Mouse (Mus musculus) neural tube, embryonic 12.5 days (tissue): Measurements from ENCODE around the gene Slx4ip. TPM values are rescaled to one million over a fixed set of nuclear protein-coding genes. Genes with fewer than 3 reads are reported as not detected.

Experiments
- ATAC-seq: fragments of 200-750 bp; cut with Nextera tagmentation; 2 replicates; pipeline ENCODE4 v1.8.0; 2017; ENCODE audit warnings: low read depth, mild to moderate bottlenecking, moderate TSS enrichment, moderate library complexity; ENCODE audit not compliant: low FRiP score
- H3K27ac ChIP-seq: fragments of 300-500 bp; sonication (generic); 2 replicates; pipeline ENCODE4 v1.5.1; 2016
- H3K27me3 ChIP-seq: fragments of 300-500 bp; sonication (generic); replicated peaks from 2 replicates; pipeline ENCODE4 v1.6.1; 2016; ENCODE audit warnings: mild to moderate bottlenecking
- H3K36me3 ChIP-seq: fragments of 300-500 bp; sonication (generic); 2 replicates; pipeline ENCODE4 v1.6.1; 2016; ENCODE audit warnings: mild to moderate bottlenecking
- H3K4me1 ChIP-seq: fragments of 300-500 bp; sonication (generic); 2 replicates; pipeline ENCODE4 v1.6.1; 2016
- H3K4me2 ChIP-seq: fragments of 300-500 bp; sonication (generic); replicated peaks from 2 replicates; pipeline ENCODE4 v1.6.1; 2016; ENCODE audit warnings: mild to moderate bottlenecking
- H3K4me3 ChIP-seq: fragments of 300-500 bp; sonication (generic); 2 replicates; pipeline ENCODE4 v1.5.1; 2016
- H3K9ac ChIP-seq: fragments of 300-500 bp; sonication (generic); 2 replicates; pipeline ENCODE4 v1.6.1; 2016; ENCODE audit warnings: mild to moderate bottlenecking
- H3K9me3 ChIP-seq: fragments of 300-500 bp; sonication (generic); 2 replicates; pipeline ENCODE4 v1.6.1; 2016; ENCODE audit warnings: mild to moderate bottlenecking
- WGBS: fragments of 180-500 bp; shearing (Covaris S2); methylation state at CpG from one replicate; pipeline ENCODE4 v1.1.7; 2016; 5-methylcytosine and 5-hydroxymethylcytosine counted together
- polyA plus RNA-seq: library from polyadenylated mRNA; unstranded; fragments of >200 nt; fragmentation: Nextera tagmentation; extraction: Ambion mirVana; gene quantifications from 2 replicates; pipeline ENCODE4 v1.2.1, GENCODE M21; 2016

Gene Slx4ip
- polyA plus RNA-seq, 1 experiment from 2014 or later: 10.7 TPM

DNA sequence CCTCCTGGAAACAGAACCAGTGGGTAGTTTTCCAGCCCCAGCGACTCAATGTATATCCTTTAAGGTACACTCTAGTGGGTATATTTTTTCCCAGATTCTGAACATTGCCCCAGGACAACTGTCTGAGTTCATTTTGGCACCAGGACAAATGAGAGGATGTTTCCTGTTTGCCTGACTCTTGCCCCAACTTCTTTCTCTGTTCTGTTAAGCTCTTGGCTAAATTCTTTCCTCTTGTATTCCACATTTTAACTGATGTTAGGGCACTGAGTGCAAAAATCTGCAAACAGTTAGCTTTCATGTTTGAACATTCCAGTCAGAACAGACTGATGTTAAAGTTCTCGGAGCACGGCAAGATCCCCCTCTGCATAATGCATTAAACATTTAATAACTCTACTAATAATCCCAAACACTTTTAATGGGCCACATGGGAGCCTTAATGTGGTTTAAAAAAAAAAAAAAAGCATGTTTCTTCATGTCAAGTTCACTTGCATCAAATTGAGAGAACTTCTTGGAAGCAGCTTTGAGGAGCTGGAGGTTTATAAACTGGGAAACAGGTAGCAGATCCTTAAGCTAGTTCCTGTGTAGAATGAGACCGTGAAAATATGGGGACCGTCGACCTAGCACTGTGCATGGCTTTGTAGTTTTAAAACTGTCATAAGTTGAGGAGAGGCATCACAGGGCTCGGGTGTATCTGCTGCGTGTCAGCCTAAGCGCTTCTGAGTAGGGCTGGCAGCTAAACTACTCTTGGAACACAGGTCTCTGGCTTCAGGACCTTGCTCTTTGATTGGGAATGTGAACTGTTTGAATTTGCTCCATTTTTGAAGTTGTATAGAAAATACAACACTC lies 64.9 kb downstream of the Slx4ip start:
- H3K4me3 ChIP-seq: no peak overlapping the region
- WGBS: 84% methylated on average over 9 of the region's 9 CpGs
- H3K9me3 ChIP-seq: no peaks in the 10 kb centered on the region

DNA sequence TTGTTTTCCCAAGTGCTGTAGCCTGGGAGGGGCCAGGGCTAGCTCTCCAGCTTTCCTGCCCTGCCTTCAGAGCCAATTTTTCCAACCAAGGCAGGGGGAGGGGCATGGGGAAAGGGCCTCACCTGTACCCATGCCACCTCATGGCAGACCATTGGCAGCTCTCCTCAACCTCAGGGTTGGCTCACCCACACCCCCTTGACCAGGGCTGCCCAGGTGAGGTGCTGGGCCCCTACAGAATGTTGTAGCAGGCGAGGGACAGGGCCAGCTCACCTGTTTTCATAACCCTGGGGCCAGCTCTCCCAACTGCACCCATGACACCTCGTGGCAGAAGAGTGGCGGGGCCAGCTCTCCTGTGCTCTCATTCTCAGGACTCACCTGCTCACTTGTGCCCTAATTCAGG lies 67.7 kb downstream of the Slx4ip start:
- Histone ChIP-seq H3K4me1 (no peaks in the 10 kb centered on the region), H3K27ac (no peak overlapping the region), H3K36me3 (no peaks in the 10 kb centered on the region), H3K9ac (no peak overlapping the region), H3K27me3 (no peaks in the 10 kb centered on the region), H3K9me3 (no peaks in the 10 kb centered on the region), H3K4me3 (no peak overlapping the region), H3K4me2 (no peak overlapping the region)
- no peak for ATAC-seq
- WGBS: 81% methylated on average over 3 of the region's 3 CpGs

More for the DNA sequence above, 64.9 kb downstream of the Slx4ip start:
- Histone ChIP-seq H3K27ac (no peak overlapping the region), H3K4me1 (no peaks in the 10 kb centered on the region), H3K36me3 (no peaks in the 10 kb centered on the region), H3K4me2 (no peak overlapping the region), H3K27me3 (no peaks in the 10 kb centered on the region), H3K9ac (no peak overlapping the region)
- no peak for ATAC-seq

DNA sequence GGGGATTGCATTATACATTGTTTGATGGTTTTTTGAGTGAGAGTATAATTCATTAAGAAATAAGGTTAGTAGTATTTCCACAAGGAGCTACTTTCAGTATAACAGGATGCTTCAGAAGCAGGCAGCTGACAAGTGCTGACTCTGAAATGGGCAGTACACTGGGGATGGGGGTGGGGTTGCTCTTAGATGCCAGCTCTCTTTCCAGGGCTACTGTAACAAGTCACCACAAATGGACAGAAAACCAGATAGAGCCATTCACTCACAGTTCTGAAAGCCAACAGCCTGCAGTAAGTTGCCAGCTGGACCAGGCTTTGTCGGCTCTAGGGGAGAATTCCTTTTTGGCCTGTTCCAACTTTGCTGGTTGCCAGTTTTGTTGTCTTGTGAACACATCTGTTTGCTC lies 84.8 kb downstream of the Slx4ip start:
- no peak overlapping the region for H3K4me3 ChIP-seq
- H3K27ac ChIP-seq: no peak overlapping the region
- no peak overlapping the region for H3K9ac ChIP-seq
- H3K36me3 ChIP-seq: no peaks in the 10 kb centered on the region
- no peak for ATAC-seq
- H3K27me3 ChIP-seq: no peaks in the 10 kb centered on the region
- no peak overlapping the region for H3K4me2 ChIP-seq
- 84% methylated on average over 1 of the region's 1 CpGs for WGBS
- no peaks in the 10 kb centered on the region for H3K9me3 ChIP-seq
- H3K4me1 ChIP-seq: no peaks in the 10 kb centered on the region

DNA sequence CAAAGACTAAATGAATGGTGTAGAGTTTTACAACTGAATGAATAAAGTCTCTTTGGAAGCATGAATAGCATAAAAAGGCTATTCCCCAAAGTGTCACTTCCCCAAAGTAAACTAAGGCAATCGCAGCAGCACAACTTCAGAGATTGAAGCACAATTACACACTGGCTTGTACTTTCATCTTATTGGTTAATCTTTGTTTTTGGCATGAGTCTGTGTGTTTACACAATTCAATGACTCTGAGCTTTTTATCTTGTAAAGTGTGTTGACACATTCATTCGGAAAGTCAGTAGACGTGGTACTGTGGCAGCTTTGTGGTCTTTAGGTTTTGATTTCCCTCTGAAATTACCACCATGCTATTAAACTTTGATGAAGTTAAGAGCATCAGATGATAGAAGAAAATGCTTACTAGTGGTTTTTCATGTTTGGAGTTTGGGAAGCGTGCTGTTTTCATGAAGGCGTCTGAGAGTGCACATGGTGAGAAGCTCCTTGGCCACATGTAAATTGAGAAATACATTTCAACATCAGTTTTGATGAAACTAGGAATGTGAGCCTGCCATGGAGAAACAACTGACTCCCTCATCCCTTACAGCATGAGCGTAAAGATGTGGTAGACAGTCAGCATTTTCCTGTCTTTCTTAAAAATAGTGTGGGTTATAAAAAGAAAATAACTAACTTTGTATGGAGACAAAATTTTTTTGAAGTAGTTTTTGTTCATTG lies 88.2 kb downstream of the Slx4ip start:
- Histone ChIP-seq H3K4me1 (peaks cover 4% of the 10 kb centered on the region; the same call in 1 of the 2 replicates), H3K4me3 (no peak overlapping the region)

DNA sequence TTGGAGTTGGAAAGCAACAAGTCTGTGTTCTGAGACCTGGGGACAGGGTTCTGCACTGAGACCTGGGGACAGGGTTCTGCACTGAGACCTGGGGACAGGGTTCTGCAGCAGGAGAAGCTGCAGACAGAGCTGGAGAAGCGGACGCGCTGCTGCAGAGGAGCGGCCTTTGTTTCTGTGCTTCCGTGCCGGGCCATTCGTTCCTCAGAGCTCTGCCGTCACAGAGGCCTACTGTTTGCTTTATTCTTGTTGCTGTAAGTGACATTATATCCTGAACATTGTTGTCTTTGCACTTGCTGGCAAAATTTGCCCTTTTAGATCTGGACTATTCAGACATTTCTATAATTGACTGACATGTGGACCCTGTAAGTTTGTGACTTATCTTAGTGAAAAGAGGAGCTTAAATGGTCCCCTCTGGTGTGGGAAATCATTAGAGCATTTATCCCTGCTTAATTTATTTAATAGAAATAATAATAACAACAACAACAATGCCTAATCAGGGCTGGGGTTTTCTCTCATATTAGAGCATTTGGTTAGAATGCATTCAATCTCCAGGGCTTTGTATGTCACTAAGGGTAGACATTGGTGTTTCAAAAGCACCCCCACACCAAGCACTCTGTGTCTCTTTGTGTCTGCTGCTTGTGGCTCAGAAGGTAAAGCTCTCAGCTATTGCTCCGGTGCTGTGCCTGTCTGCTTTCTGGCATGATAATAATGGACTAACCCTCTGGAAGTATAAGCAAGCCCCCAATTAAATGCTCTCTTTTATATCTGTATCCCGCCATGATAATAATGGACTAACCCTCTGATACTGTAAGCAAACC lies 90.3 kb downstream of the Slx4ip start:
- Histone ChIP-seq H3K27me3 (no peaks in the 10 kb centered on the region), H3K27ac (no peak overlapping the region), H3K36me3 (no peaks in the 10 kb centered on the region), H3K9me3 (no peaks in the 10 kb centered on the region), H3K4me1 (peaks cover 4% of the 10 kb centered on the region; the same call in 1 of the 2 replicates), H3K4me2 (no peak overlapping the region), H3K9ac (0 out of 2 replicates have a peak overlapping the region, but pooled peaks have one; percentile 8), H3K4me3 (no peak overlapping the region)
- ATAC-seq: 0 out of 2 replicates have a peak, but pooled peaks have one; percentile 27
- WGBS: 49% methylated on average over 10 of the region's 10 CpGs

More for the DNA sequence above, 88.2 kb downstream of the Slx4ip start:
- Histone ChIP-seq H3K36me3 (no peaks in the 10 kb centered on the region), H3K9ac (no peak overlapping the region), H3K27ac (no peak overlapping the region), H3K27me3 (no peaks in the 10 kb centered on the region), H3K4me2 (no peak overlapping the region), H3K9me3 (no peaks in the 10 kb centered on the region)
- WGBS: 86% methylated on average over 6 of the region's 6 CpGs
- no peak for ATAC-seq

DNA sequence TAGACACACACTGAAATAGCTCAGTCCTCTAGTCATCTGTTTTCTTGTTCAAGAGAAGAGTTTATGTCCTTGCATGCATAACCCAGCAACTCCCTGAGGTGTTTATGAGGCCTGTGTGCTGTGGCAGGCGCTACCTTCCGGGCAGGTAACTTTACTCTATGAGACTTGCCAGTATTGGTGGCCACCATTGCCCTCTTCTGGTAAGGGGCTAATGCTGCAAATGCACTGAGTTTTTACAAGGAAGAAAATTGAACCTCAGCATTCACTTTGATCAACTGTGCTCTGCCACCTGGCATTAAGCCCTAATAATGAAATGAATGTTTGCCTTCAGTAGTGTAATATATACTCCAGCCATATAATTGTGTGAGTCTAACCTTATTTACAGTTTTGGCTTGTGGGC lies 92.9 kb downstream of the Slx4ip start:
- H3K27me3 ChIP-seq: no peaks in the 10 kb centered on the region
- 91% methylated on average over 2 of the region's 2 CpGs for WGBS
- H3K9ac ChIP-seq: no peak overlapping the region
- no peak overlapping the region for H3K4me3 ChIP-seq
- no peaks in the 10 kb centered on the region for H3K9me3 ChIP-seq
- H3K4me2 ChIP-seq: no peak overlapping the region
- H3K27ac ChIP-seq: no peak overlapping the region
- H3K36me3 ChIP-seq: no peaks in the 10 kb centered on the region
- H3K4me1 ChIP-seq: peaks cover 4% of the 10 kb centered on the region; the same call in 1 of the 2 replicates
- ATAC-seq: no peak

DNA sequence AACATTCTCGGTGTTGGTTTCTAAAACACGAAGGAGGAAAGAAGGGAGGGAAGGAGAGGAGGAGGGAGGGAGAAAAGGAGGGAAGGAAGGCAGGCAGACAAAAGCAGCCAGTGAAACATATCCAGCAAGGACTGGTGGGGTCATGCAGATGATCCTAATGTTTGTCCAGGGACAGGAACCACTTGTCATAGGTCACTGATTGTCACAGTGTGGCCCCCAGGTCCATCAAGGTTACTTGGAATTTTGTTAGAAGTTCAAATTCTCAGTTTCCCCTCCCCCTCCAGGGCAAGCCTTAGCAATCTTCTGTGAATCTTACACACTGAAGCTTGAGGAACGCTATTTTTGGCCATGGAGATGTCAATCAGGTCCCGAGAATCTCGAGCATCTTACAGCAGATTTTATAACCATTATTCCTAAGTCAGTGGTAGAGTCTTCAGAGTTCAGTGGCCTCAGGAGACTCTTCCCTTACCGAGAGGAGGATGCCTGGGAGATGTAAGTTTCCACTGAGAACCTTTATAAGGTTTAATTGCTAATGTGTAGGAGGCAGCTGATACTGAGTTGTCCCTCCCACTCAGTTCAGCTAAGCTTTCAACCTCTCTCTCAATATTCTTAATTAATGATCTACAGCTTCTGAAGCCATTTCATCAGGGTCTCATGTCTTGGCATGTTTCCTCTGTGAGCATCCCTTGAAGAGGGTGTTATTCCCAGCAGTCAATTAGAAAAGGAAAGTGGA lies 95.1 kb downstream of the Slx4ip start:
- Histone ChIP-seq H3K27ac (no peak overlapping the region), H3K27me3 (no peaks in the 10 kb centered on the region), H3K36me3 (no peaks in the 10 kb centered on the region), H3K4me2 (no peak overlapping the region), H3K4me3 (no peak overlapping the region), H3K4me1 (peaks cover 1% of the 10 kb centered on the region; the same call in 1 of the 2 replicates), H3K9me3 (no peaks in the 10 kb centered on the region), H3K9ac (no peak overlapping the region)
- ATAC-seq: no peak
- 85% methylated on average over 6 of the region's 6 CpGs for WGBS

DNA sequence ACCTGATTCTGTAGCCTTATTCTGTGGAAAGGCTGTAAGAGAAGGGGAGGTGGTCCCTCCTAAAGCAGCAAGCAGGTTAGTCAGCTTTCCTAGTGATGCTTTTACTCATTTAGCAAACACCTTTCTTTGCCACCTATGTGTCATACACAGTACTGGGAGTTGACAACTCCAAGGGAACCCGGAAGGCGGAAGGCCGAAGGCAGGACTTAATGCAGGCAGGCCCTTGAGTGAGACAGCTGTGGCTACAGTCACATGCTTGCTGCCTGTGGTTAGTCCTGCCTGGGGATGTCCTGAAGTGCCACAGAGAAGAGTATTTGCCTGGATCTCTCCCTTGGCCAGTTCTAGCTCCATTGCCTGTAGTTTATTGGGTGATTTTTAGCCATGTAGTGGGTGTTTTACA lies 102.1 kb downstream of the Slx4ip start:
- WGBS: 93% methylated on average over 3 of the region's 3 CpGs
- Histone ChIP-seq H3K27ac (no peak overlapping the region), H3K4me2 (no peak overlapping the region), H3K9ac (no peak overlapping the region), H3K36me3 (no peaks in the 10 kb centered on the region), H3K27me3 (no peaks in the 10 kb centered on the region), H3K4me3 (no peak overlapping the region), H3K9me3 (no peaks in the 10 kb centered on the region), H3K4me1 (no peaks in the 10 kb centered on the region)
- ATAC-seq: no peak

DNA sequence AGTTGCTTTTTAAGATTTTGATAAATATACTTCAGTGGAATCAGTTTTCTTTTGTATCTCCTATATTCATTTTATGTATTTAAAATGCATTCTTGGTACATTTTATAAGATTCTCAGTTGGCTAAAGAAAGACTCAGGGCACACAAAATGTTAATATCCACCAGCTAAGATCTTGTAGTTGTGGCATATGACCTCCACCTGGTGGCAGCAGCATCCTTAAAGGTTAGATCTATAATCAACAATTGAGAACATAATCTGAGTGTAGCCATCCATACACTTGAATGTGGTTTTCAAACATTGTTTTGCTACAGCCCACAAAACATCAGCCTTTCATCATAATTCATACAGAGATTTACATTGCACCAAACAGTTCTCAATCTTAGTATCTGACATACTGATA lies 106.1 kb downstream of the Slx4ip start:
- Histone ChIP-seq H3K9me3 (no peaks in the 10 kb centered on the region), H3K4me1 (no peaks in the 10 kb centered on the region), H3K4me3 (no peak overlapping the region), H3K27me3 (no peaks in the 10 kb centered on the region), H3K27ac (no peak overlapping the region), H3K36me3 (no peaks in the 10 kb centered on the region), H3K9ac (no peak overlapping the region), H3K4me2 (no peak overlapping the region)
- ATAC-seq: no peak

DNA sequence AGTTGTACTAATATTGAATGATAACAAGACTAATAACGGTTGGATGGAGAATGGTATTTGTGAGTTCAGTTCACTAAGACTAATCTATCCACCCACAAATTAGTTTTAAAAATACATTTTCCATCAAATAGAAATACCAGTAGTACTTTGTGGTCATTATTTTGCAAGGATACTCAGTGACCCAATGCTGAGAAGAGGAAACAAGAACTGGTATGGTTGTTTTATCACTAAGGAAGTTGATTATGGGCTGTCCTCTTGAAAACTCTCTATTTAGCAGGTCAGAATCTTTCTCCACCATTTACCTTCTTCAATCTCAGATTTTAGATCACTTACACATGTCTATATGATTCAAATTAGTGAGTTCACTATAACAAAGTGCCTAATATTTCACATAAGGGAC lies 111.0 kb downstream of the Slx4ip start:
- Histone ChIP-seq H3K27me3 (no peaks in the 10 kb centered on the region), H3K4me2 (no peak overlapping the region), H3K9ac (no peak overlapping the region), H3K4me1 (no peaks in the 10 kb centered on the region), H3K27ac (no peak overlapping the region), H3K9me3 (no peaks in the 10 kb centered on the region), H3K36me3 (no peaks in the 10 kb centered on the region), H3K4me3 (no peak overlapping the region)
- 98% methylated on average over 1 of the region's 1 CpGs for WGBS
- ATAC-seq: no peak

DNA sequence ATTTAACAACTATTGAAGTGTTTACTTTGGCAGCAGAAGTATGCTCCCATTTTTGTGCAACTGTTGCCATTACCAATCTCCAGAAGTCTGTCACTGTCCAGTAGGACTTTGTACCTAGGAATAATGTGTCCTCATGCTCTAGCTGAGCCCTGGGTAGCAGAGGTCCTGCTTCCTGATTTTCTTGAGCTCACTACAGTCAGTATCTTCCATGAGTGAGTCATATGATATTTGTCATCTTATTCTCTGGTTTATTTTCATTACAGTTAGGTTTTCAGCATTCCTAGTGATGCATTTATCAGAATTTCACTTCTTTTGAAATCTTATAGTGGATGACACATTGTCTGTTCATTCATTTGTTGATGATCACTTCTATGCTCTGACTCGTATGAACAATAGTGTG lies 115.6 kb downstream of the Slx4ip start:
- Histone ChIP-seq H3K9me3 (no peaks in the 10 kb centered on the region), H3K27me3 (no peaks in the 10 kb centered on the region), H3K4me1 (no peaks in the 10 kb centered on the region), H3K36me3 (no peaks in the 10 kb centered on the region), H3K4me3 (no peak overlapping the region), H3K27ac (no peak overlapping the region), H3K9ac (no peak overlapping the region), H3K4me2 (no peak overlapping the region)
- no peak for ATAC-seq
- 90% methylated on average over 1 of the region's 1 CpGs for WGBS
